Mouse (Mus musculus) Muller cell, postnatal 12 days (primary cell): ENCODE measurements around the gene Wdr61.

ENCODE experiments used
- DNase-seq: peaks from one replicate; pipeline ENCODE4 v3.0.0-alpha.2; 2015; ENCODE audit errors: inconsistent ontology term

The Wdr61 gene

GRCm38 (mm10) chr9:54682846-54683245 is 51.5 kb downstream of the Wdr61 start:
- DNase-seq = no peak

- peak; percentile 63 for DNase-seq
These were observed 57.8 kb downstream of the Wdr61 start for GRCm38 (mm10) chr9:54676531-54676986.

DNA sequence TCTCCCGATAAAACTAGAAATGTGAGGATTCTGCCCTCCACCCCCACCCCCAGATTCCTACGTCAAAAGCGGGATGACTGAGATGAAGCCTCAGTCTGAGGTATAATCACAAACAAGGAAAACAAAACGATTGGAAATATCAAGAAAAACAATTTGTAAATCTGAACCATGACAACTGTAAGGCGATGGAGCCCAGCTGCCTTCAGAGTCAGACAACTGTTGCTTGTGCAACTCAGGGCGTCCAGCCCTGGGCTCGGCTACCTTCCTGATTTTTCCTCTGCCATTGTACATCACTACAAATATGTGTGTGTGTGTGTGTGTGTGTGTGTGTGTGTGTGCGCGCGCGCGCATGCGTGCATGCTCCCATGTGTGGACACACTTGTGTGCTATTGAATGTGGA is 60.4 kb downstream of the Wdr61 start:
- DNase-seq = no peak

GRCm38 (mm10) chr9:54671962-54672361 is 62.4 kb downstream of the Wdr61 start:
- no peak for DNase-seq

GRCm38 (mm10) chr9:54668455-54668854 is 65.9 kb downstream of the Wdr61 start:
- peak; percentile 3 for DNase-seq

GRCm38 (mm10) chr9:54666116-54666515 is 68.2 kb downstream of the Wdr61 start:
- no peak for DNase-seq
